8 mouse cellular contexts compared by ENCODE assay signal in genomic region chr8:46208354-46208753, GRCm38 (mm10). TPM values are rescaled to one million over a fixed set of nuclear protein-coding genes. Genes with fewer than 3 reads are reported as not detected.
DNase-seq lines count a peak whose midpoint lies in the region; ATAC-seq and TF ChIP-seq lines count a peak whose summit lies in the region.

No protein-coding gene starts in this region.

- DNase-seq in kidney, postnatal 14 days, result no peak
- peak; percentile 68 to 74 for DNase-seq in cerebellum, adult 2 months
- peak; percentile 77 for DNase-seq in gastrocnemius, postnatal 14 days
- peak; percentile 27 for DNase-seq in midbrain, embryonic 14.5 days
- no peak for DNase-seq in thymus, postnatal 25 days
- no peak for DNase-seq in thymus, postnatal 4 days

- peak overlapping the region; percentile 72 for H3K4me3 ChIP-seq in kidney, embryonic 15.5 days (replicated peaks)
- H3K4me3 ChIP-seq in cerebellum, adult 2 months (replicated peaks; ENCODE audit: insufficient read depth, low read depth, low read length), result peak overlapping the region; percentile 86
- peak overlapping the region; percentile 92 for H3K4me3 ChIP-seq in hindbrain, embryonic 15.5 days
- peak overlapping the region; percentile 1; the same call in 1 of the 2 replicates for H3K4me3 ChIP-seq in midbrain, embryonic 14.5 days (replicated peaks; ENCODE audit: low read depth, low read length)

- no peaks in the 10 kb centered on the region for H3K9me3 ChIP-seq in kidney, embryonic 15.5 days (replicated peaks)
- no peaks in the 10 kb centered on the region for H3K9me3 ChIP-seq in hindbrain, embryonic 15.5 days
- no peaks in the 10 kb centered on the region for H3K9me3 ChIP-seq in midbrain, embryonic 14.5 days (ENCODE audit: control insufficient read depth, low read length)

- H3K27ac ChIP-seq in kidney, embryonic 15.5 days, result 0 out of 2 replicates have a peak overlapping the region, but pooled peaks have one; percentile 13
- peak overlapping the region; percentile 36 for H3K27ac ChIP-seq in cerebellum, adult 2 months (ENCODE audit: insufficient read depth, low read length)
- no peak overlapping the region; the same call in 1 of the 2 replicates for H3K27ac ChIP-seq in hindbrain, embryonic 15.5 days (replicated peaks)
- no peak overlapping the region for H3K27ac ChIP-seq in midbrain, embryonic 14.5 days (replicated peaks; ENCODE audit: low read depth, low read length)

- intact Hi-C loops in gastrocnemius, postnatal 14 days (cut with DNase I; ENCODE audit: low total_unique reads), result no loop called here

- WGBS in kidney, embryonic 15.5 days, result 85% methylated on average over 12 of the region's 12 CpGs
- 2% methylated on average over 12 of the region's 12 CpGs for WGBS in cerebellum, adult 2 months
- WGBS in hindbrain, embryonic 15.5 days, result 65% methylated on average over 12 of the region's 12 CpGs
- WGBS in midbrain, embryonic 14.5 days, result 89% methylated on average over 12 of the region's 12 CpGs

- H3K9ac ChIP-seq in kidney, embryonic 15.5 days, result 0 out of 2 replicates have a peak overlapping the region, but pooled peaks have one; percentile 89
- peak overlapping the region; percentile 97 for H3K9ac ChIP-seq in hindbrain, embryonic 15.5 days
- H3K9ac ChIP-seq in midbrain, embryonic 14.5 days (replicated peaks; ENCODE audit: low read length), result no peak overlapping the region

- no peak for TF ChIP-seq POLR2A in cerebellum, adult 2 months (IDR thresholded peaks at IDR 0.05; ENCODE audit: borderline replicate concordance, insufficient read depth, low read length)

- TF ChIP-seq CTCF in cerebellum, adult 2 months (IDR thresholded peaks at IDR 0.05; ENCODE audit: borderline replicate concordance, insufficient read depth, low read depth, low read length), result no peak

- H3K27me3 ChIP-seq in kidney, embryonic 15.5 days, result no peaks in the 10 kb centered on the region
- no peaks in the 10 kb centered on the region for H3K27me3 ChIP-seq in cerebellum, adult 2 months (ENCODE audit: control insufficient read depth, insufficient read depth, low read length)
- no peaks in the 10 kb centered on the region for H3K27me3 ChIP-seq in hindbrain, embryonic 15.5 days
- no peaks in the 10 kb centered on the region for H3K27me3 ChIP-seq in midbrain, embryonic 14.5 days (ENCODE audit: control insufficient read depth, insufficient read depth, low read length)

- no peak for ATAC-seq in kidney, embryonic 15.5 days (replicated peaks; ENCODE audit: low FRiP score)
- ATAC-seq in hindbrain, embryonic 15.5 days (ENCODE audit: low FRiP score, low read depth), result no peak
- ATAC-seq in midbrain, embryonic 14.5 days (ENCODE audit: low FRiP score, low TSS enrichment), result no peak

- H3K36me3 ChIP-seq in kidney, embryonic 15.5 days, result peaks cover 60% of the 10 kb centered on the region
- peaks cover 53% of the 10 kb centered on the region for H3K36me3 ChIP-seq in hindbrain, embryonic 15.5 days
- H3K36me3 ChIP-seq in midbrain, embryonic 14.5 days (ENCODE audit: control insufficient read depth, insufficient read depth, low read length), result peaks cover 56% of the 10 kb centered on the region

- peaks cover 37% of the 10 kb centered on the region for H3K4me1 ChIP-seq in kidney, embryonic 15.5 days
- H3K4me1 ChIP-seq in cerebellum, adult 2 months (ENCODE audit: control insufficient read depth, insufficient read depth, low read length), result no peaks in the 10 kb centered on the region; the same call in none of the 2 replicates
- H3K4me1 ChIP-seq in hindbrain, embryonic 15.5 days (replicated peaks), result peaks cover 53% of the 10 kb centered on the region
- peaks cover 16% of the 10 kb centered on the region for H3K4me1 ChIP-seq in midbrain, embryonic 14.5 days (ENCODE audit: control insufficient read depth, insufficient read depth, low read length)

- peak overlapping the region; percentile 88 for H3K4me2 ChIP-seq in kidney, embryonic 15.5 days
- H3K4me2 ChIP-seq in hindbrain, embryonic 15.5 days, result peak overlapping the region; percentile 92
- peak overlapping the region; percentile 81 for H3K4me2 ChIP-seq in midbrain, embryonic 14.5 days (ENCODE audit: low read length)

RNA-seq across cellular contexts. Expression of gene Slc25a4, which starts 2.7 kb away (rescaled TPM):
- polyA plus RNA-seq in kidney, embryonic 15.5 days (2015; fragmentation: Nextera tagmentation; extraction: Ambion mirVana), result 561 and 585 TPM in 2 replicates
- polyA plus RNA-seq in cerebellum, adult 2 months (2012; rRNA removed), result 876 and 917 TPM in 2 replicates
- total RNA-seq in gastrocnemius, postnatal 14 days (2021), result 1,000 to 10,000 TPM; 2,687 to 3,049 TPM
- polyA plus RNA-seq in hindbrain, embryonic 15.5 days (2015; fragmentation: Nextera tagmentation; extraction: Ambion mirVana), result 920 and 933 TPM in 2 replicates
- 795 and 885 TPM in 2 replicates for polyA plus RNA-seq in midbrain, embryonic 14.5 days (2014; fragmentation: Nextera tagmentation; extraction: Ambion mirVana)

RNA-seq across cellular contexts. Expression of gene Snx25, which starts 56.4 kb away (rescaled TPM):
- 5.1 and 6.3 TPM in 2 replicates for polyA plus RNA-seq in kidney, embryonic 15.5 days (2015; fragmentation: Nextera tagmentation; extraction: Ambion mirVana)
- 35.4 and 36.1 TPM in 2 replicates for polyA plus RNA-seq in cerebellum, adult 2 months (2012; rRNA removed)
- total RNA-seq in gastrocnemius, postnatal 14 days (2021), result 1 to 10 TPM; 6.0 to 6.1 TPM
- polyA plus RNA-seq in hindbrain, embryonic 15.5 days (2015; fragmentation: Nextera tagmentation; extraction: Ambion mirVana), result 10.9 and 11.2 TPM in 2 replicates
- polyA plus RNA-seq in midbrain, embryonic 14.5 days (2014; fragmentation: Nextera tagmentation; extraction: Ambion mirVana), result 14.0 and 16.0 TPM in 2 replicates

RNA-seq across cellular contexts. Expression of gene Cfap97, which starts 56.8 kb away (rescaled TPM):
- polyA plus RNA-seq in kidney, embryonic 15.5 days (2015; fragmentation: Nextera tagmentation; extraction: Ambion mirVana), result 23.7 and 31.0 TPM in 2 replicates
- 17.4 and 17.5 TPM in 2 replicates for polyA plus RNA-seq in cerebellum, adult 2 months (2012; rRNA removed)
- 10 to 100 TPM; 11.2 to 12.0 TPM for total RNA-seq in gastrocnemius, postnatal 14 days (2021)
- 21.3 and 22.4 TPM in 2 replicates for polyA plus RNA-seq in hindbrain, embryonic 15.5 days (2015; fragmentation: Nextera tagmentation; extraction: Ambion mirVana)
- 26.2 and 30.6 TPM in 2 replicates for polyA plus RNA-seq in midbrain, embryonic 14.5 days (2014; fragmentation: Nextera tagmentation; extraction: Ambion mirVana)

Comparison
In these comparisons a context has a peak if more than half of its experiments do, and no peak if none do; other contexts are left out.
1. H3K27ac ChIP-seq: peak in kidney, embryonic 15.5 days (single experiment) and cerebellum, adult 2 months (single experiment); none in hindbrain, embryonic 15.5 days (single experiment) and midbrain, embryonic 14.5 days (single experiment).
2. H3K4me3 ChIP-seq: peak in every context shown above with its lines; median percentile 92 in hindbrain, embryonic 15.5 days; 86 in cerebellum, adult 2 months; 72 in kidney, embryonic 15.5 days; 1 in midbrain, embryonic 14.5 days.
3. DNase-seq: peak in cerebellum, adult 2 months (2 of 2), gastrocnemius, postnatal 14 days (single experiment) and midbrain, embryonic 14.5 days (single experiment); none in kidney, postnatal 14 days (single experiment), thymus, postnatal 25 days (single experiment) and thymus, postnatal 4 days (single experiment).
4. Peak in every context shown above with its lines, with median percentiles within 50 percentile points of each other: H3K4me2 ChIP-seq.